Mouse (Mus musculus) cerebellum, adult 2 months (tissue): ENCODE measurements around the gene Fam234b.

Source experiments
- CTCF ChIP-seq: fragments of 200-500 bp; IDR thresholded peaks from 2 replicates; pipeline ENCODE4 v1.5.1; 2011; ENCODE audit warnings: low read depth, mild to moderate bottlenecking, control low read depth, low read length, moderate library complexity, borderline replicate concordance; ENCODE audit not compliant: insufficient read depth
- POLR2A ChIP-seq: fragments of 200-500 bp; IDR thresholded peaks from 2 replicates; pipeline ENCODE4 v1.6.1; 2011; ENCODE audit warnings: low read length, control low read depth, borderline replicate concordance; ENCODE audit not compliant: insufficient read depth

- TF ChIP-seq CTCF (no peak), POLR2A (no peak)
Measured at GRCm38 (mm10) chr6:135237326-135237725, 39.5 kb downstream of the Fam234b start.
